Mouse (Mus musculus) cortical plate, adult 2 months (tissue): ENCODE data around the gene Plppr5.

Source experiments
- CTCF ChIP-seq: fragments of 200-500 bp; IDR thresholded peaks from 2 replicates; pipeline ENCODE4 v1.5.1; 2011; ENCODE audit warnings: mild to moderate bottlenecking, control low read depth, low read length; ENCODE audit not compliant: insufficient read depth; ENCODE audit errors: extremely low read depth
- POLR2A ChIP-seq: fragments of 200-500 bp; IDR thresholded peaks from 2 replicates; pipeline ENCODE4 v1.6.1; 2011; ENCODE audit warnings: mild to moderate bottlenecking, low read length, control low read depth; ENCODE audit not compliant: insufficient read depth; ENCODE audit errors: extremely low read depth

DNA sequence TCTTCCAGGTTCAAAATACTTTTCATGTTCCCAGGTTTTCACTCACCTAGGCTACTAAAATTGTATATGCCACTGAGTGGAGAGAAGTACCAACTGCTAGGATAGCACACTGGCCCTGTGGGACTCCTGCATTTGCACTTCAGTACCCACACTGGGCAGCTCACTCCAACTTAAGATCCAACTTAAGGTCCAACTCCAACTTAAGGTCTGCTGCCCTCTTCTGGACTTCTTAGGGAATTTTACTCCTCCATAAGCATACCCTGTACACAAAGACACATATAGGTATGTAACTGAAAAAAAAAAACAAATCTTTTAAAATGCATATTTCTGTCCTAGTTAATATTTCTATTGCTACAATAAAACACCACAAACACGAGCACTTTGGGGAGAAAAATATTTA is 153.5 kb downstream of the Plppr5 start:
- no peak for TF ChIP-seq CTCF
- TF ChIP-seq POLR2A: no peak
